Mouse (Mus musculus) layer of hippocampus, postnatal 25 days (tissue): Measurements from ENCODE around the gene Rbm26. TPM values are rescaled to one million over a fixed set of nuclear protein-coding genes. Genes with fewer than 3 reads are reported as not detected.

Experiments used
- DNase-seq, 2 experiments: peaks; one replicate each; pipeline ENCODE4 v3.0.0; 2022; ENCODE audit warnings: mixed read lengths in 2 of 2, low spot score in 1 of 2; ENCODE audit errors: extremely low spot score in 1 of 2
- total RNA-seq, 2 experiments: library from RNA; stranded (reverse); gene quantifications; 2 replicates each; pipeline ENCODE4 v1.2.3; 2021

Gene Rbm26
- total RNA-seq, 2 experiments from 2014 or later = 51.5 to 63.4 TPM

DNA sequence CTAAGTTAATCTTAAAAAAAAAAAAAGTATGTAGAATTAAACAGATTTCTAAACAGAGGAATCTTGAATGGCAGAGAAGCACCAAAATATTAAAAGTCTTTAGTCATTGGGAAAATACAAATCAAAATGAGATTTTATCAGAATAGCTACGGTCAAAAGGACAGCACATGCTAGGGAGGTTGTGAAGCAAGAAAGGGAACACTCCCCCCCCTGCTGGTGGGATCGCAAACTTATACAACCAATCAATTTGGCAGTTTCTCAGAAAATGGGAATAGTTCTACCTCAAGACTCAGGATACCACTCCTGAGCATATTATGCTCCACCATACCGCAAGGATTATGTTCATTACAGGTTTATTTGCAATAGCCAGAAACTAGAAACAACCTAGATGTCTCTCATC, 80.9 kb downstream of the Rbm26 start:
- DNase-seq = peak in 1 of 2 experiments; percentile 13

DNA sequence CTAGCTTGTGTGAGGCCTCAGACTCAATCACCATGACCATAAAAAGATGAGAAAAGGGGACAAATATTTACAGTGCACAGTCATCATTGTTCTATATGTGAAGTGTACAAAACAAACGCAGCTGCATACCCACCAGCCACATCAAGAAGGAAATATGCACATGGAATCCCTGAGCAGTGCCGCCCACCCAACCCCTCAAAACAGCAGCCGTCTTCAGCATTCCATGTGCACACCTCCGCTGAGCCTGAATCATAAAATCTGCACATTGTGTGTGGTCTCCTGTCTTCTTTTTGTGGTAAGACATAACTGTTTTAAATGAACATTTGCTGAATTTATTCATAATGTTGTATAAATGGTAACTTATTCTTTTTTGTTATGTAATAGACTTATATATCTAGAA, 90.1 kb downstream of the Rbm26 start:
- no peak for DNase-seq

DNA sequence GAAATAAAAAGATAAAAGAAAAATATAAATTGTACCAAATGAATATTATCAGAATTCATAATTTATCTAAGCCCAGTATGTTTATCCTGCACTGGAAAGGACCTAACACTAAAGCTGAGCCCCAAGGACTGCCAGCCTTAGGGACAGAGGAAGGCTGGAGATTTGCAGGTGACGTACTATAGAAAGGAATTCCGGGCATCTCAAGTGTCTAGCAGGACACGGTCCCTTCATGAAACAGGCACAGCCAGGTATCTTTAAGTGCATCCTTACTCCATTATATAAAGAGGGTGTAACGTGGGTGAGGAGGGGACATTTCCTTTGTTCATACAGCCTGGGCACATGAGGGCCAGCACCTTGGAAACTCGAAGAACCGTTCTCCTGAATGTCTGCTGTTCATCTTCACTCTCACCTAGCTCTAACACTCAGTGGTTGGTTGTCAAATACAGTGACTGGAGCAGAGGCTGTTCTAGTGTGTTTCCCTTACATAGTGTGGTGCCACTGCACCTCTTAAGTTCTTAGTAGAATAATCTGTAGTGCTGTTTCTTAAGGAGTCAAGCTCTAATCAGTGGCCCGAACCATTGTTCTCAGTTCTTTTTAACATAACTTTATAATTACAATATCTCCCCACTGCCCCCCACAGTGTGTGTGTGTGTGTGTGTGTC, 91.7 kb downstream of the Rbm26 start:
- DNase-seq = no peak

DNA sequence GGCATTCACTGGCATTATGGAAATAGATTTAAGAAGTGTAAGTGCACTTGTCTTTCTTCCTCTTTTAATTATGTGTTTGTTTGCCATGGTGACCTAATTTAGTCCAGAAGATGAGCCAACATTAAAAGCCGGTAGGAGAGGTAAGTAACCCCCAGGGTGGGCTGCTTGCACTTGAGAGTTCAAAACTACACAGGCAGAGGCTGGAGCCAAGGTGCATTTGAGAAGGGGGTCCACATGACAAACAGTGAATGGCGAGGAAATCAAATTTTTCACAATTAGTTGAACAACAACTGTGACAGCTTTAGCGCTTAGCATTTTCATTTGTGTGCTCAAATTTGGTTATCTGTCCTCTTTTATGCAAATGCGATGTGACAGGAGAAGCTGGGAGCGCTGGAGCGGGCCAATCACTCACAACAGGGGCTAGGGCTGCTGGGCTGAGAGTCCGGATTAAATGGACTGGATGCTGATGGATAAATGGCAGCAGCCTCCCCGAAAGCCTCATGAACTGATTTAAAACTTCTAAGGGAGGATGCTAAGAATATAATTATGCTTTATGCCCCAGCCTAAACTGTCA, 92.3 kb downstream of the Rbm26 start:
- no peak for DNase-seq

DNA sequence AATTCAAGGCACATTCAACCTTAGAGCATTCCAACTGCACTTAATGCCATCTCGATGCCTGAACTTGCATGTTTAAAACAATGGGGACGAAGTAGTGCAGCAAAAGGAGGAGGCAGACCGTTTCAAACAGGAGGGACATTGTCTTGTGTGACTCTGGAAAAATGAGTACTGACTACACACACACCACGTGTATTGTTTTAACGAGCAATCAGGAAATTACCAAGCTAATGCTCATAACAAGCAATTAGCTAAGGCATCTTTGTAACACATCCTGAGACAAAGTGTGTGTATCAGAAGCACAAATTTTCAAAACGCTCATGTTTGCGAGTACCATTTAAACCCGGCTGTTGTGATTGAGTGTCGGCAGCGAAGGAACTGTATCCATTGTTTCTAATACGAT, 93.0 kb downstream of the Rbm26 start:
- no peak for DNase-seq

DNA sequence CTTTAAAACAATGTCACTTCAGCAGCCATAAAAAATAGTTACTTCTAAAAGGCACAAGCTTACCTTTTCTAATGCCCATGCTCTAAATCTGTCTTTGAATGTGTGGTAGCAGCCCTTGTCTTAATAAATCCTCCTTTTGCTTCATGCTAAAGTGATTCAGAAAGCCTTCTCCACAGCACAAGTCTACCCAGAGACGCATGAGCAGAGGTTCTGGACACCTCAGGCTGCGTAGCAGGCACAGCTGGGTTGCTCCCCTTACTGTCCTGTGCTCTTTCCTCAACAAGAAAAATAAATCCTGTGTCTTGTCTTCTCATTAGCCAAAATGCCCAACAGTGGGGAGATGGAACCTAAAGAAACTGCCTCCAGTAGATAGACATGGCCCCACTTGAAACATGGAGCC, 102.4 kb downstream of the Rbm26 start:
- DNase-seq = no peak

DNA sequence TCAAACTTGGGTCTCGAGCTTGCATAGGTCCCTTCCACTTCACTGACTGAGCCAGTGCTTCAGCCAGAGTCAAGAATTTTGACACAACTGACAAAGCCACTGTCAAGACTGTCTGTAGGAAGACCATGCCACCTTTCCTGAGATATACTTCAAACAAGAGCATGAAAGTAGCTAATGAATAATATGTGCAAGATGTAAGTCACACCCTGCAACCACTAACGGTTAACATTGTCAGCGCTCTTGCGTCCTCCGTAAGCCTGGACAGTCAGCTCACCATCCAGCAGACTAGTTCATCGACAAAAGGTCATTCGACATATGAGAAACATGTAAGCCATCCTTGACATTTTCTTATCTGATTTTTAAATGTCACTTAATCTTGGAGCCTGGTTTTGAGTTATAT, 102.8 kb downstream of the Rbm26 start:
- no peak for DNase-seq

DNA sequence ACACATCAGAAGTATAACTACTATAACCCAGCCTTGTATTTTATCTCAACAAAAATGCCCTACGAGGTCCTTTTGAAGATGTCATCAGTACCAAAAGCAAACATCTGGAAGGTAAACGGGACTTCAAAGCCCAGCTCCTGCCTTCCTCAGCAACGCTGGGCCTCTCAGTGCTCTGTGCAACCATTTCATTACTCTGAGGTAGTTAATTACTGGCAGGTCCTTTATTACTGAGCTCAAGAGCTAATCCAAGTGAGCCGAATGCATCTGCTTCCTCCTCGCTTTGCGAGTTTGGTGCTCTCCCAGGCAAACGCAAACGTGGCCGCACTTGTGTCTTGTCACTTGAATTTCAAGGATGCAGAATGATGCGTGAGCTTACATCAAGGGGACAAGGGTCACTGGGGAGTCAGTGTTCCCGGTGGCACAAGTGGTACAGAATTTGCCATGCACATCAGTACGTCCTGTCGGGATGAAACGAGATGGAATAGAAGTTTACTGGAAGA, 106.1 kb downstream of the Rbm26 start:
- DNase-seq = no peak

DNA sequence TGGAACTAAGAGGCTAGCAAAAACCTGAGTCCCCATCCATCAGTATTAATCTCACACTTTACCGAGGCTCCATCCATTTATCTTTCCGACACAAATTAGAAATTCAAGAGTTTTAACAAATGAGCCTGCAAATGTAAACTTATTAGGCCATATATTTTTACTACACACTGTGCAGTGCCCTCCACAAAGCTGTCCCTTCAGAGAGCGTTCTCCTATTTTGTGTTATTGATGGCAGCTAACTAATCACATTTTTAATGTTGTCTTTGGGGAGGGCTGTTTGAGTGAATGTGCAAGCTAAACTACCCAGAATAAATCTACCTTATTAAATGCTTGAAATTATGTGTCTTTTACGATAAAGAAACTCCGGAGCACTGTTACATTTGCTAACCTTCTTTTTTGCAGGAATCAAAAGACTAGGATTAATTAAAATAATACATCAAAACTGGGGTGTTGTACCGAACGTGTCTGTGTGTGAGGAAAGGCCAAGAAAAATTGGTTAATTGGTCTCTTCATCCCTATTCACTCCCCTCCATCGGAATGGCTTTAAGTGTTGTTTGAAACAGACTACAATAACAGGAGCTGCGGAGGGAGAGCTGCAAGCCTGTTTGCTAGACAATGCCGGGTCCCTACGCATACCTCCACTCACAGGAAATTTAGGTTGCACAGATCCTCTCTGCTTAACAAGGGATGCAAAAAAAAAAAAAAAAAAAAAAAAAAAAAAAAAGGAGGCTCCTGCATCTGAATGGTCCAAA, 106.7 kb downstream of the Rbm26 start:
- no peak for DNase-seq

DNA sequence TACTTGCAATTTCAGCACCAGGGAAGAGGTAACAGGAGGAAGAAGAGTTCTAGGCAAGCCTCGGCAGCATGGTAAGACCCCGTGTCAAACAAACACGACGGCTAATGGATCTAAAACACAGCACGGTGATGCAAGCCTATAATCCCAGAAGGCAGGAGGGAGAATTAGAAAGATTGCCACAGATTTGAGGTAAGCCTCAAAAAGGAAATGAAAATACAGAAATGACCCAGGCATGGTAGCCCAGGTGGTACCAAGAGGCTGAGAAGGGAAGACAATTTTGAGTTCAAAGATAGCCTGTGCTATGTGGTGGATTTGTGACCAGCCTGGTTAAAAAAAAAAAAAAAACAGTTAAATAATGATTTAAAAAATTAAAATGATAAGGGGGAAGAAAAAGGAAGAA, 109.1 kb downstream of the Rbm26 start:
- no peak for DNase-seq

DNA sequence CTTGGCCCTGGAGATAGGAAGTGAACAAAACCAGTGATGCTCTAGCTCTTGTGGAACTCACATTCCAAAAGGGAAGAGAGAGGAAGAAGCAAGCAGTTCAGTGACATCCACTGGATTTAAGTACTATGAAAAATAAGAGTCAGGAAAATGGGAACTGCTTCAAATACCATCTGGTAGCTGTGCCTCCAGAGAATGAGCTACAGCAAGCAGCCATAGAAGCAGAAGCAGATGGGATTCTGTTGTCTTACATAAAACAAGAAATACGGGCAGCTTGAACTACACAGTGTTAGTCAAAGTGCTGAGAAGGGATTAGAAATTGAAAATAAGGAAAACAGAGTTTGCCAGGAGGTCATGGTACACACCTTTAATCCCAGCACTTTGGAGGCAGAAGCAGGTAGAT, 112.9 kb downstream of the Rbm26 start:
- DNase-seq = no peak

DNA sequence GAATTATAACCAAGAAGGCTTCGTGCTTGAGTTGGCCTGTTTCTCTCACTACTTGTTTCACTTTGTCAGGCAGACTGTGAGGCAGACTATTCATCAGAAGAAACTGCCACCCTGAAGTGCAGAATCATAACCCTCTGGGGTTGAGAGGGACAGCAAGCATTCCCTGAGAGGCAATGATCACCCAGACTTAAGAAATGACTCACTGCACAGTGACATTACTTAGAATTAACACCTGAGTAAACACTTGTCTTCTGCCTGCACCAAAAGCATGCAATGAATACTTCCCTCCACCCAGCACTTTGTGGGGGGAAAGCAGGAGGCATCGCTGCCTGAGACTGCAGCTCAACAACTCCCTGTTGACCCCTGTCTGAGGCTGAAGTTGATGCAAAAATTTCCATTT, 115.9 kb downstream of the Rbm26 start:
- DNase-seq = no peak

DNA sequence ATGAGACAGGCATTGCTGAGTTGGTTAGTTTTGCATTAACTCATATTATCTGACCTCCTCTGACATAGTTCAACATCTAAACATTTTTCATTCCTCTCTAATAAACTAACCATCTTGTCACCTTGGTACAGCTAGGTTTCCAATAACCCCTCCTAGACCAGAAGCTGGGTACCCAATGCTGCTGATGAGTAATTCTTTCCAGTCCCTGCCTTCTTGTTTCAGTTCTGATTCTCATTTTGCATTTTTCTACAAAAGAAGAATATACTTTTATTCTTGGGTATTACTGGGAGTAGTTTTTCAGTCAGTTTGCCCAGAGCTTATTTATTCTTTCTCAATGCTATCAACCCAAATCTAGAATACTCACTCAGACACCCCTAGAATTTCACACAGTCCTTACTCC, 119.2 kb downstream of the Rbm26 start:
- no peak for DNase-seq

Other genes starting within 250 kb of the Rbm26 start
- 10 to 100 TPM; 90.3 to 94.9 TPM for gene Ndfip2, start 81.2 kb upstream of the Rbm26 start, total RNA-seq